Mouse (Mus musculus): ENCODE results near the gene Gm42742. TPM values are rescaled to one million over a fixed set of nuclear protein-coding genes. Genes with fewer than 3 reads are reported as not detected.

Gene Gm42742
- polyA plus RNA-seq, 1 experiment from 2014 or later, result 53.7 TPM

GRCm38 (mm10) chr7:127016971-127017949 lies 3.6 kb downstream of the Gm42742 start, which contains the start of gene Pagr1a:
Gene Pagr1a, minus strand, starts transcription at chr7:127017352.
- ATAC-seq (ENCODE audit: low FRiP score) (peak; percentile 76), DNase-seq (ENCODE audit: low spot score) (peak; percentile 100)
- 0 out of 2 replicates have a peak, but pooled peaks cover 4% of the 10 kb centered on the region for H3K36me3 ChIP-seq (ENCODE audit: control insufficient read depth, insufficient read depth, low read length)
- H3K27ac ChIP-seq (ENCODE audit: low read depth, low read length), result peak within 1 kb of the TSS; percentile 88
- H3K9ac ChIP-seq (ENCODE audit: low read depth, low read length), result peak within 1 kb of the TSS; percentile 72
- H3K4me1 ChIP-seq (replicated peaks; ENCODE audit: control insufficient read depth, insufficient read depth, low read length), result peaks cover 19% of the 10 kb centered on the region
- 4% methylated on average over 39 of the region's 39 CpGs for WGBS
- H3K27me3 ChIP-seq (ENCODE audit: control insufficient read depth, insufficient read depth, low read length), result no peaks in the 10 kb centered on the region
- peak within 1 kb of the TSS; percentile 91 for H3K4me2 ChIP-seq (replicated peaks; ENCODE audit: low read depth, low read length)
- H3K9me3 ChIP-seq (ENCODE audit: control insufficient read depth, low read length), result no peaks in the 10 kb centered on the region
- peak within 1 kb of the TSS; percentile 53 for H3K4me3 ChIP-seq (ENCODE audit: low read depth, low read length)

GRCm38 (mm10) chr7:127016486-127016938 lies 4.4 kb downstream of the Gm42742 start:
- Histone ChIP-seq H3K4me3 (ENCODE audit: low read depth, low read length) (peak overlapping the region; percentile 53), H3K36me3 (ENCODE audit: control insufficient read depth, insufficient read depth, low read length) (0 out of 2 replicates have a peak, but pooled peaks cover 4% of the 10 kb centered on the region), H3K4me1 (replicated peaks; ENCODE audit: control insufficient read depth, insufficient read depth, low read length) (peaks cover 19% of the 10 kb centered on the region), H3K9ac (ENCODE audit: low read depth, low read length) (peak overlapping the region; percentile 72), H3K27me3 (ENCODE audit: control insufficient read depth, insufficient read depth, low read length) (no peaks in the 10 kb centered on the region), H3K9me3 (ENCODE audit: control insufficient read depth, low read length) (no peaks in the 10 kb centered on the region), H3K27ac (ENCODE audit: low read depth, low read length) (peak overlapping the region; percentile 88), H3K4me2 (replicated peaks; ENCODE audit: low read depth, low read length) (peak overlapping the region; percentile 91)
- DNase-seq (ENCODE audit: low spot score), result no peak
- 0% methylated on average over 22 of the region's 22 CpGs for WGBS
- ATAC-seq (ENCODE audit: low FRiP score), result peak; percentile 65

- peak within 1 kb of the TSS; percentile 91 for H3K4me2 ChIP-seq (replicated peaks; ENCODE audit: low read depth, low read length)
- peak within 1 kb of the TSS; percentile 53 for H3K4me3 ChIP-seq (ENCODE audit: low read depth, low read length)
- ATAC-seq (ENCODE audit: low FRiP score) (no peak), DNase-seq (ENCODE audit: low spot score) (no peak)
- peak within 1 kb of the TSS; percentile 72 for H3K9ac ChIP-seq (ENCODE audit: low read depth, low read length)
- no peaks in the 10 kb centered on the region for H3K27me3 ChIP-seq (ENCODE audit: control insufficient read depth, insufficient read depth, low read length)
- peak within 1 kb of the TSS; percentile 88 for H3K27ac ChIP-seq (ENCODE audit: low read depth, low read length)
- H3K36me3 ChIP-seq (ENCODE audit: control insufficient read depth, insufficient read depth, low read length), result 0 out of 2 replicates have a peak, but pooled peaks cover 4% of the 10 kb centered on the region
- H3K4me1 ChIP-seq (replicated peaks; ENCODE audit: control insufficient read depth, insufficient read depth, low read length), result peaks cover 19% of the 10 kb centered on the region
- no peaks in the 10 kb centered on the region for H3K9me3 ChIP-seq (ENCODE audit: control insufficient read depth, low read length)
Observed at GRCm38 (mm10) chr7:127016481-127016485, 4.6 kb downstream of the Gm42742 start, which contains the start of gene Pagr1b. Gene Pagr1b, minus strand, starts transcription at chr7:127016484.

- peak overlapping the region; percentile 53 for H3K4me3 ChIP-seq (ENCODE audit: low read depth, low read length)
- H3K36me3 ChIP-seq (ENCODE audit: control insufficient read depth, insufficient read depth, low read length), result 0 out of 2 replicates have a peak, but pooled peaks cover 4% of the 10 kb centered on the region
- H3K9ac ChIP-seq (ENCODE audit: low read depth, low read length), result peak overlapping the region; percentile 72
- 3% methylated on average over 10 of the region's 10 CpGs for WGBS
- H3K4me2 ChIP-seq (replicated peaks; ENCODE audit: low read depth, low read length), result peak overlapping the region; percentile 91
- no peaks in the 10 kb centered on the region for H3K9me3 ChIP-seq (ENCODE audit: control insufficient read depth, low read length)
- no peaks in the 10 kb centered on the region for H3K27me3 ChIP-seq (ENCODE audit: control insufficient read depth, insufficient read depth, low read length)
- ATAC-seq (ENCODE audit: low FRiP score) (peak; percentile 31), DNase-seq (ENCODE audit: low spot score) (peak; percentile 45)
- H3K4me1 ChIP-seq (replicated peaks; ENCODE audit: control insufficient read depth, insufficient read depth, low read length), result peaks cover 19% of the 10 kb centered on the region
- H3K27ac ChIP-seq (ENCODE audit: low read depth, low read length), result peak overlapping the region; percentile 88
Observed at GRCm38 (mm10) chr7:127016081-127016480, 4.8 kb downstream of the Gm42742 start.

DNA sequence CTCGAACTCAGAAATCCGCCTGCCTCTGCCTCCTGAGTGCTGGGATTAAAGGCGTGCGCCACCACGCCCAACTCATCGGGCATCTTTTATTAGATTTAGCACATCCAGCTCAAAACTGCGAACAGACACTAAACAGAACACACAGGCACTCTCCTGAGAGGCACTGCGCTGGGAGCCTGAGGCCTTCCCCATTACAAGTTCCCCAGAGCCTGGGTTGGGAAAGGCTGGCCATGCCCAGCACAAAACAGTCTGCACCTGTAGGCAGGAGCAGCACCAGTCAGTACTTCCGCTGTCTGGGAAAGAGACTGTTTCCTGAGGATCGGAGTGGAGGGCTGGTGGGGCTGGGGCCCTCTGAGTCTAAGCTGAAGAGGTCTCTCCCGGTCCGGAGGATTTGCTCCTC lies 5.9 kb downstream of the Gm42742 start:
- Histone ChIP-seq H3K9ac (ENCODE audit: low read depth, low read length) (no peak overlapping the region), H3K27ac (ENCODE audit: low read depth, low read length) (no peak overlapping the region), H3K9me3 (ENCODE audit: control insufficient read depth, low read length) (no peaks in the 10 kb centered on the region), H3K36me3 (ENCODE audit: control insufficient read depth, insufficient read depth, low read length) (0 out of 2 replicates have a peak, but pooled peaks cover 4% of the 10 kb centered on the region), H3K4me2 (replicated peaks; ENCODE audit: low read depth, low read length) (no peak overlapping the region), H3K27me3 (ENCODE audit: control insufficient read depth, insufficient read depth, low read length) (no peaks in the 10 kb centered on the region), H3K4me3 (ENCODE audit: low read depth, low read length) (no peak overlapping the region), H3K4me1 (replicated peaks; ENCODE audit: control insufficient read depth, insufficient read depth, low read length) (peaks cover 17% of the 10 kb centered on the region)
- ATAC-seq (ENCODE audit: low FRiP score) (no peak), DNase-seq (ENCODE audit: low spot score) (no peak)
- WGBS, result 96% methylated on average over 12 of the region's 12 CpGs

- H3K4me2 ChIP-seq (replicated peaks; ENCODE audit: low read depth, low read length), result 0 out of 2 replicates have a peak within 1 kb of the TSS, but pooled peaks have one; percentile 0
- ATAC-seq (ENCODE audit: low FRiP score), result no peak
- no peak for DNase-seq (ENCODE audit: low spot score)
- no peak within 1 kb of the TSS; the same call in 1 of the 2 replicates for H3K9ac ChIP-seq (ENCODE audit: low read depth, low read length)
- WGBS, result 62% methylated on average over 11 of the region's 11 CpGs
- 0 out of 2 replicates have a peak, but pooled peaks cover 4% of the 10 kb centered on the region for H3K36me3 ChIP-seq (ENCODE audit: control insufficient read depth, insufficient read depth, low read length)
- H3K4me1 ChIP-seq (replicated peaks; ENCODE audit: control insufficient read depth, insufficient read depth, low read length), result peaks cover 14% of the 10 kb centered on the region
- H3K4me3 ChIP-seq (ENCODE audit: low read depth, low read length), result peak within 1 kb of the TSS; percentile 53; the same call in 1 of the 2 replicates
- H3K27me3 ChIP-seq (ENCODE audit: control insufficient read depth, insufficient read depth, low read length), result no peaks in the 10 kb centered on the region
- H3K9me3 ChIP-seq (ENCODE audit: control insufficient read depth, low read length), result no peaks in the 10 kb centered on the region
- no peak within 1 kb of the TSS for H3K27ac ChIP-seq (ENCODE audit: low read depth, low read length)
Observed at GRCm38 (mm10) chr7:127014320-127014719, 6.6 kb downstream of the Gm42742 start, which contains the start of gene Mvp. Gene Mvp, minus strand, starts transcription at chr7:127014621.

DNA sequence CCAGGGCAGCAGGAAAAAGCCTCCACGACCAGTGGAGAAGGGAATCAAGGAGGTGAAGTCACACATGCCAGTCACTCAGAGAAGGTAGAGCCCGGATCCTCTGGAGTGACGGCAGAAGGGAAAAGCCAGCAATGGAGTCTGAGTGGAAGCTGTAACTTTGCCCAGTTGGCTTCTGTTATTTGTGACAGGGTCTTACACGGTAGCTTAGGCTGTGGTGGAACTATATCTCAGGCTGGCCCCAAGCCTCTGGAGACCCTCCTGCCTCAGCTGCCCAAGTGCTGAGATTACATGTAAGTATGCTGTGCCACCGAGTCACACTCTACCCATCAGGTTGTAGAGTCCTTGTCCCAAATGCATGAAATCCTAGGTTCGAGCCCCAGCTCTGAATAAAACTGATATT lies 7.5 kb downstream of the Gm42742 start:
- ATAC-seq (ENCODE audit: low FRiP score) (no peak), DNase-seq (ENCODE audit: low spot score) (no peak)
- Histone ChIP-seq H3K9me3 (ENCODE audit: control insufficient read depth, low read length) (no peaks in the 10 kb centered on the region), H3K9ac (ENCODE audit: low read depth, low read length) (no peak overlapping the region), H3K27me3 (ENCODE audit: control insufficient read depth, insufficient read depth, low read length) (no peaks in the 10 kb centered on the region), H3K4me1 (replicated peaks; ENCODE audit: control insufficient read depth, insufficient read depth, low read length) (peaks cover 12% of the 10 kb centered on the region), H3K36me3 (ENCODE audit: control insufficient read depth, insufficient read depth, low read length) (0 out of 2 replicates have a peak, but pooled peaks cover 4% of the 10 kb centered on the region), H3K4me3 (ENCODE audit: low read depth, low read length) (no peak overlapping the region), H3K27ac (ENCODE audit: low read depth, low read length) (no peak overlapping the region), H3K4me2 (replicated peaks; ENCODE audit: low read depth, low read length) (no peak overlapping the region)
- 95% methylated on average over 6 of the region's 6 CpGs for WGBS

DNA sequence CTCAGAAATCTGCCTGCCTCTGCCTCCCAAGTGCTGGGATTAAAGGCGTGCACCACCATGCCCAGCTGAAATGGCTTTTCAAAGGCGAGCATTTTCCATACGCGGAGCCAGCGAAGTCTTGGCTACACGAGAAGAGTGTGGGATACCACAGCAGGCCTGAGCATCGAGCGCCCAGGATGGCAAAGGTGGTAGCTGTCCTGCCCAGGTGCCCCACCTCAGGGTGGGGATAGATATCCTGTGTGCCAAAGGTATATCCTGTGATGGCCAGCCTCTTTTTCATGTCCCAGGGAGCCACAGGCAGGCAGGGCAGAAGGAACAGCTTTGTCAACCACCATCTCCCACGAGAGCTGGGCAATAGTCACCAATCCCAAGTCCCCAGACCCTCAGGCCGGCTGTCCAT lies 8.1 kb downstream of the Gm42742 start:
- ATAC-seq (ENCODE audit: low FRiP score) (no peak), DNase-seq (ENCODE audit: low spot score) (no peak)
- Histone ChIP-seq H3K9me3 (ENCODE audit: control insufficient read depth, low read length) (no peaks in the 10 kb centered on the region), H3K36me3 (ENCODE audit: control insufficient read depth, insufficient read depth, low read length) (0 out of 2 replicates have a peak, but pooled peaks cover 4% of the 10 kb centered on the region), H3K4me1 (replicated peaks; ENCODE audit: control insufficient read depth, insufficient read depth, low read length) (peaks cover 8% of the 10 kb centered on the region), H3K27ac (ENCODE audit: low read depth, low read length) (no peak overlapping the region), H3K4me3 (ENCODE audit: low read depth, low read length) (no peak overlapping the region), H3K27me3 (ENCODE audit: control insufficient read depth, insufficient read depth, low read length) (no peaks in the 10 kb centered on the region), H3K9ac (ENCODE audit: low read depth, low read length) (no peak overlapping the region), H3K4me2 (replicated peaks; ENCODE audit: low read depth, low read length) (no peak overlapping the region)
- WGBS, result 93% methylated on average over 10 of the region's 10 CpGs

DNA sequence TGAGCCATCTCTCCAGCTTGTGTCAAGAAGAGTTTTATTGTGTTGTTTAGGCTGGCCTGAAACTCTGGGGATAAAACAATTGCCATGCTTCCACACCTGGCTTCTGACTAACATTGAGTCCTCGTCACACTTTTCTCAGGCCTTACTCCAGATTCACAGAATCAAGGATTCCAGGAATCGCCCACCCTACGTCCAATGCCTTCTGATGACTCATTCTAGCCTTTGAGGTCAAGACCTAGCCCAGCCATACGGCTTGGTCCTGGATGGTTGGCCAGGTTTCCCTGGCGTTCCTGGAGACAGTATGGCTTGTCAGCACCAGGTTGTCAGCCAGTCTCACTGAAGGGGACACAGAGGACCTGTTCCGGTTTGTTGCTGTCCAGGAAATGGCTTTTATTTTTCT lies 8.5 kb downstream of the Gm42742 start:
- no peak for DNase-seq (ENCODE audit: low spot score)
- WGBS, result 92% methylated on average over 6 of the region's 6 CpGs
- no peak overlapping the region for H3K4me2 ChIP-seq (replicated peaks; ENCODE audit: low read depth, low read length)

More for the DNA sequence above, 8.5 kb downstream of the Gm42742 start:
- Histone ChIP-seq H3K9me3 (ENCODE audit: control insufficient read depth, low read length) (no peaks in the 10 kb centered on the region), H3K36me3 (ENCODE audit: control insufficient read depth, insufficient read depth, low read length) (0 out of 2 replicates have a peak, but pooled peaks cover 4% of the 10 kb centered on the region), H3K4me3 (ENCODE audit: low read depth, low read length) (no peak overlapping the region), H3K4me1 (replicated peaks; ENCODE audit: control insufficient read depth, insufficient read depth, low read length) (peaks cover 7% of the 10 kb centered on the region), H3K27ac (ENCODE audit: low read depth, low read length) (no peak overlapping the region), H3K27me3 (ENCODE audit: control insufficient read depth, insufficient read depth, low read length) (no peaks in the 10 kb centered on the region), H3K9ac (ENCODE audit: low read depth, low read length) (no peak overlapping the region)
- no peak for ATAC-seq (ENCODE audit: low FRiP score)
